Mouse (Mus musculus) liver, embryonic 14.5 days (tissue): Measurements from ENCODE around the gene Slc2a3.

Experiments used
- CTCF ChIP-seq: IDR thresholded peaks from 2 replicates; pipeline ENCODE4 v1.5.1; 2016; ENCODE audit warnings: antibody characterized with exemption, low read depth, control low read depth
- EP300 ChIP-seq: IDR thresholded peaks from 2 replicates; pipeline ENCODE4 v1.6.1; 2016; ENCODE audit warnings: antibody characterized with exemption, low read depth

- no peak for TF ChIP-seq CTCF
- no peak for TF ChIP-seq EP300
Measured at GRCm38 (mm10) chr6:122708826-122709225, 92.6 kb downstream of the Slc2a3 start.
